Mouse (Mus musculus) stomach, postnatal 0 days (tissue): Measurements from ENCODE around the gene Slc6a6.

Experiments
- CTCF ChIP-seq: IDR thresholded peaks from 2 replicates; pipeline ENCODE4 v1.5.1; 2016; ENCODE audit warnings: antibody characterized with exemption, low read depth, mild to moderate bottlenecking, moderate library complexity
- EP300 ChIP-seq: optimal IDR thresholded peaks from 2 replicates; pipeline ENCODE3; 2016; ENCODE audit warnings: antibody characterized with exemption

- TF ChIP-seq CTCF (peak; percentile 45; the same call in 1 of the 2 replicates), EP300 (no peak)
Observed at GRCm38 (mm10) chr6:91662301-91662700, 21.6 kb upstream of the Slc6a6 start.
